Mouse (Mus musculus): ENCODE measurements around the gene Sgsh.

Gene Sgsh

GRCm38 (mm10) chr11:119304904-119305712 is 50.2 kb downstream of the Sgsh start:
- no peak for DNase-seq

- DNase-seq = no peak
Measured at GRCm38 (mm10) chr11:119300986-119301385, 54.4 kb downstream of the Sgsh start.

DNA sequence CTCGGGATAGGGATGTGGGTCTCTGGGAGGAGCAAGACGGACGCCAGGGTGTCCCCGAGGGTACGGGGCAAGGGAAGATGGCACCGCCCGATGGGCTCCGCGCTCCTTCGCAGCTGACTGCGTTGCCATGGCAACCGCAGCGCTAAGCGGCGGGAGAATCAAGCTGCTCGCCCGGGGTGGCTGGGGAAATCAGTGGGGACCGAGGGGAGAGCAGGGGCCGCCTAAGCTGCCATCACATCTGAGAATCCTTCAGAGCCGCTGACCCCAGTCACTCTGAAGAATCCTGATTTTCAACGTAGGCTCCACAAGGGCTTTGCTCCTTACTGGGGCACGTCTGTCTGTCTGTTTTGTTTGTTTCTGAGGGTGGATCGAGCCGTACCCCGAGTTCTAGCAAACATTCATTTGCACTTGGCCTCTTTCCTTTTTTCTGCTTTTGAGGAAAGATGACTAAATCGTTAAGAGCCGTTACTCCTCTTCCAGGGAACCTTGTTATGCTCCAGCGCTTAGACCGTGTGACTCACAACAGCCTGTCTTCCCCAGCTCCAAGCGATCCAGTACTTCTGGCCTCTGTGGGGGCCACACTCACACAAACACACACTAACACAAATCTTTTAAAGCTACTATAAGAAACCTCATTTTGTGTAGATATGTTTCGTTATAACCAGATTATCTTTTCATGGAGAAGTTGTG is 54.9 kb downstream of the Sgsh start:
- DNase-seq = no peak

DNA sequence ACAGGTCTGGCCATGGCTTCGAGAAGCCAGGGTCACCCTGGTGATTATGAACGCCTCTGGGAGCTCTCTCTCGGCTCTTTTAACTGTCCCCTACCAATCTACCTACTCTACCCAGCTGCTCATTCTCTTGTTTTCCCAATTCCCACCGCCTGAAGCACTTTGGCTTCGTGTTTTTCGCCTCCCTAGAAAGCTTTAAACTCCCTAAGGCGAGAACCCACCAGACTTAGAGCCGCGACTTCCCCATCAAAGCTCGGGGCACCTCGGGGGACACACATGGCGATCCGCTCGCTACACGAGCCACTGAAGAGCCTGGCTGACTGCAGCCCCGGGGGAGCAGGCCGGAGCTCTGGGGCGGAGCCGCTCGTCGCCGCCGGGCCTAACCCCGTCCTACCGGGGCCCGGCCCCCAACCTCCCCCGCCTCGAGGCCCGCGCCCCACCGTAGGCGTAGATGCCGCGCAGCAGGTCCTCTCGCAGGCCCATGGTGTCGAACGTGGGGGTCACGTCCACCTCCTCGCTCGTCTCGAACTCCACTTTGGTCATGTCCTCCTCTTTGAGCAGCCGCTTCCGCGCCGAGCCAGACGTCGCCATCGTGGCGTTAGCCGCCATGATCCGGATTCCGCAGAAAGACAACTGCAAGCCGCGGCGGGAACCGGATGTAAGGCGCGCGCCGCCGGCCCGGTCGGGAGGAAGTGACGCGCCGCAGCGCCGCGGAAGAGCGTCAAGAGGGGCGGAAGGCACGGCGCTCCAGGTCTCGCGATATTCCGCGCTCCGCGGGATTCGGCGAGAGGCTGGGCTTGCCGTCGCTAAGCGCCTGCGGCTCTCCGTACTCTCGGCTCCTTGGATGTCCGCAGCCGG is 55.7 kb downstream of the Sgsh start, which contains the start of gene Eif4a3:
Gene Eif4a3, minus strand, starts transcription at position 699 of the 855 bp plus-strand sequence.
- DNase-seq = peak; percentile 93

- DNase-seq = no peak
Measured at GRCm38 (mm10) chr11:119298917-119299316, 56.4 kb downstream of the Sgsh start.

- no peak for DNase-seq
Measured at GRCm38 (mm10) chr11:119297996-119298395, 57.3 kb downstream of the Sgsh start.

All from cerebellum, adult 11-12 months (tissue).